Mouse (Mus musculus) ES-E14 (cell line): Measurements from ENCODE around the gene Supt4a. TPM values are rescaled to one million over a fixed set of nuclear protein-coding genes. Genes with fewer than 3 reads are reported as not detected.
A peak's percentile ranks its signal among the peaks of the same experiment; 100 is the strongest.

Experiments used
- DNase-seq: peaks from one replicate; pipeline ENCODE4 v3.0.0-alpha.2; 2013; ENCODE audit warnings: low read depth, low spot score
- H3K27ac ChIP-seq: 2 replicates; pipeline ENCODE4 v1.5.1; 2012; ENCODE audit warnings: low read depth, mild to moderate bottlenecking, low read length, moderate library complexity, mixed read lengths; ENCODE audit not compliant: poor library complexity, insufficient read depth, severe bottlenecking
- H3K36me3 ChIP-seq: 2 replicates; pipeline ENCODE4 v1.6.1; 2012; ENCODE audit warnings: mild to moderate bottlenecking, low read length, moderate library complexity, mixed read lengths; ENCODE audit not compliant: control insufficient read depth, poor library complexity, insufficient read depth, severe bottlenecking
- H3K4me1 ChIP-seq, 2 experiments: fragments of 150-350 bp in 1 of 2; sonication (generic) in 1 of 2; 2 replicates each; pipeline ENCODE4 v1.6.1; 2012; ENCODE audit warnings: low read length in 2 of 2, mild to moderate bottlenecking in 1 of 2, mixed read lengths in 1 of 2; ENCODE audit not compliant: control insufficient read depth in 2 of 2, insufficient read depth in 2 of 2, poor library complexity in 1 of 2
- H3K4me3 ChIP-seq, 2 experiments: fragments of 150-350 bp in 1 of 2; sonication (generic) in 1 of 2; 2 replicates each; pipeline ENCODE4 v1.5.1; 2012; ENCODE audit warnings: low read length in 2 of 2, low read depth in 1 of 2, mild to moderate bottlenecking in 1 of 2, mixed read lengths in 1 of 2; ENCODE audit not compliant: insufficient read depth in 1 of 2, poor library complexity in 1 of 2, severe bottlenecking in 1 of 2
- H3K9ac ChIP-seq: 2 replicates; pipeline ENCODE4 v1.6.1; 2012; ENCODE audit warnings: low read depth, mild to moderate bottlenecking, low read length, mixed read lengths; ENCODE audit not compliant: poor library complexity, insufficient read depth, severe bottlenecking
- H3K9me3 ChIP-seq: fragments of 150-350 bp; sonication (generic); 2 replicates; pipeline ENCODE4 v1.6.1; 2012; ENCODE audit warnings: low read depth, mild to moderate bottlenecking, low read length; ENCODE audit not compliant: control insufficient read depth, insufficient read depth
- CHD2 ChIP-seq: IDR thresholded peaks from 2 replicates; pipeline ENCODE4 v1.6.1; 2014; ENCODE audit warnings: mild to moderate bottlenecking, low read depth, low read length, inconsistent platforms
- HCFC1 ChIP-seq: IDR thresholded peaks from 2 replicates; pipeline ENCODE4 v1.6.1; 2012; ENCODE audit warnings: low read length, inconsistent platforms, borderline replicate concordance; ENCODE audit not compliant: insufficient read depth
- MAFK ChIP-seq: IDR thresholded peaks from 2 replicates; pipeline ENCODE4 v1.6.1; 2014; ENCODE audit warnings: mild to moderate bottlenecking, low read depth, low read length, inconsistent platforms; ENCODE audit not compliant: insufficient read depth
- ZC3H11A ChIP-seq: IDR thresholded peaks from 2 replicates; pipeline ENCODE4 v1.6.1; 2012; ENCODE audit warnings: low read depth, mild to moderate bottlenecking, inconsistent platforms, low read length, borderline replicate concordance
- ZNF384 ChIP-seq: IDR thresholded peaks from 2 replicates; pipeline ENCODE4 v1.6.1; 2012; ENCODE audit warnings: low read depth, low read length, inconsistent platforms
- in situ Hi-C, 2 experiments: fragments of 600-800 bp; cut with MboI; formaldehyde crosslinking; loops; one replicate each; pipeline ENCODE4 v1.15.1; 2025; ENCODE audit warnings: low sequenced_read_pairs in 2 of 2, inconsistent platforms in 1 of 2; ENCODE audit not compliant: unreplicated experiment in 2 of 2
- total RNA-seq: library from RNA; depleted of rRNA; stranded (reverse); fragments of 300-350 nt; gene quantifications from 2 replicates; pipeline ENCODE4 v1.2.3, GENCODE M21; 2012

Gene Supt4a
- total RNA-seq, 1 experiment = 220 TPM

DNA sequence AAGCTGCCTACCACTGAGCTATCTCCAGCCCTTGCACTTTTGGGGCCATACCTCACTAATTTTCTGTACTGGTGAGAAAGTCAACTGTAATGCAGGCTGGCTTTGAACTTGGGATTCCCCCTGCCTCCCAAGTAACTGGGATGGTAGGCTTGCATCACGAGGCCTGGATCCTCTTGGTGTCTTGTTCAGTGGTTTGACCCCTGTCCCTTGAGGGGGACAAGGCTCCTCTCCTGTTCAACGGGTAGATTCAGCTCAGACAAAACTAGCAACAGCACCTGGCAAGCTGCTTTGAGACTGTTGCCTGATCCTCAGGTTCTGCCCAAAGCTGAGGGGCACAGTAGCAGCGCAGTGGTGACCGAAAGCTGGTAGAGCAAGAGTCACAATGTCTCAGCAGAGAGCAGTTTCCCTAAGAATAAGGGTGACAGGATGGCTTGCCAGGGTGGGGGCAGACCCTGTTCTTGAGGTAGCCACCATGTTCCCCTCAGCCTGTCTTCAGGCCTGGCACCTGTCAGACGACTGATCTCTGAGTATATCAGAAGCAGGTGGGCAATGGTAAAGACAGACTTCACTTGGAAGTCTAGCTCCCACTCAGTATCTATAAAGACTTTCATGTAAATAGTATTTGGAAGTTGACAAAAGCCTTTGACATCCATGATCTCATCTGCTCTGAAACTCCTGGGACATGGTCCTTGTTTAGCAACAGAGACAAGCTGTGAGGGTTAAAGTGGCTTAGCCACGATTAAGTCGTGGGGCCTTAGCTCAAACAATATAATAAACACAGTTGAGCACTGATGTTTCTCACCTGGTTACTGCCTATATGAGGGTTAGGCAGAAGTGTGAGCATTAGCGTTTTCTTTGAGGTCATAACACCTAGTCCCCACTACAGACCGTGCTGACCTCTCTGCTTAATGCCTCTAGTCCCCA, 8.5 kb downstream of the Supt4a start:
- in situ Hi-C loops = no loop called here
- no peak overlapping the region for H3K4me3 ChIP-seq
- no peak for TF ChIP-seq ZNF384
- TF ChIP-seq HCFC1 = no peak
- no peak for TF ChIP-seq MAFK
- H3K27ac ChIP-seq = peak overlapping the region; percentile 34; the same call in 1 of the 2 replicates
- H3K36me3 ChIP-seq = peaks cover 27% of the 10 kb centered on the region
- peaks cover 2 to 18% of the 10 kb centered on the region in 2 experiments; a peak in 2 of 4 replicates for H3K4me1 ChIP-seq
- DNase-seq = no peak
- no peaks in the 10 kb centered on the region for H3K9me3 ChIP-seq
- no peak overlapping the region for H3K9ac ChIP-seq

- no peak for DNase-seq
- no peak for TF ChIP-seq HCFC1
- peaks cover 2 to 25% of the 10 kb centered on the region in 2 experiments; a peak in 2 of 4 replicates for H3K4me1 ChIP-seq
- in situ Hi-C loops = no loop called here
- H3K36me3 ChIP-seq = peaks cover 21% of the 10 kb centered on the region
- H3K9me3 ChIP-seq = no peaks in the 10 kb centered on the region
- no peak overlapping the region for H3K9ac ChIP-seq
- H3K27ac ChIP-seq = no peak overlapping the region
- no peak overlapping the region for H3K4me3 ChIP-seq
These were observed 10.0 kb downstream of the Supt4a start for GRCm38 (mm10) chr11:87747312-87747711.

DNA sequence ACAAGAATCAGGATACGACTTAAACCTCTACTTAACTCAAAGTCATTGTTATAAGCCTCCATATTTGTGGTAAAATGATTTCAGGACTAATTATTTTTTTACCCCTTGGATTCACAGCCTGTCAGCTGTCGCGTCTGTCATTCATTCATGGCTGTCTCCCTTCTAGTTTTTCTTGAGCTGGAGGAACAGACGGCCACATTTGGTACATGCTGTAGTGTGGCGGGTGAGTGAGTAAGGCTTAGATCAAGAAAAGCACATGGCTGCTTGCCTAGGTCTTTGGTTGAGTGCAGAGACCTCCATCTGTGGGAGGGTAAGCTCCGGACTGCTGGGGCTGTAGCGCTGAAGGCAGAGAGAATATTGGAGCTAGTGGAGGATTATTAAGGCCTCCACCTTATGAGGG, 10.4 kb downstream of the Supt4a start:
- no peak overlapping the region for H3K9ac ChIP-seq
- no peak for DNase-seq
- H3K4me3 ChIP-seq = no peak overlapping the region
- no peak overlapping the region for H3K27ac ChIP-seq
- in situ Hi-C loops = no loop called here
- peaks cover 19% of the 10 kb centered on the region for H3K36me3 ChIP-seq
- no peaks in the 10 kb centered on the region for H3K9me3 ChIP-seq
- peaks cover 2 to 25% of the 10 kb centered on the region in 2 experiments; a peak in 2 of 4 replicates for H3K4me1 ChIP-seq
- TF ChIP-seq ZC3H11A (no peak), CHD2 (no peak), MAFK (no peak), HCFC1 (no peak), ZNF384 (no peak)

GRCm38 (mm10) chr11:87748132-87749119, 11.1 kb downstream of the Supt4a start:
- peaks cover 12% of the 10 kb centered on the region for H3K36me3 ChIP-seq
- H3K9ac ChIP-seq = peak overlapping the region; percentile 70
- in situ Hi-C loops = no loop called here
- H3K4me3 ChIP-seq = peak overlapping the region; percentile 27 to 65
- H3K4me1 ChIP-seq = peaks cover 2 to 28% of the 10 kb centered on the region in 2 experiments; a peak in 2 of 4 replicates
- no peaks in the 10 kb centered on the region for H3K9me3 ChIP-seq
- DNase-seq = peak; percentile 79
- no peak for TF ChIP-seq HCFC1
- no peak for TF ChIP-seq ZNF384
- TF ChIP-seq MAFK = no peak
- no peak for TF ChIP-seq ZC3H11A
- no peak for TF ChIP-seq CHD2
- H3K27ac ChIP-seq = peak overlapping the region; percentile 20; the same call in 1 of the 2 replicates
